Mouse (Mus musculus) MEL (cell line): ENCODE data around the gene Gm17455. TPM values are rescaled to one million over a fixed set of nuclear protein-coding genes. Genes with fewer than 3 reads are reported as not detected.

ENCODE experiments used
- DNase-seq: peaks from one replicate; pipeline ENCODE4 v3.0.0; 2011; ENCODE audit warnings: low read depth, low spot score
- H3K27ac ChIP-seq: 2 replicates; pipeline ENCODE4 v1.5.1; 2012; ENCODE audit warnings: low read depth, mild to moderate bottlenecking, control low read depth, low read length, moderate library complexity; ENCODE audit not compliant: control insufficient read depth
- H3K27me3 ChIP-seq, 2 experiments: fragments of 150-350 bp in 1 of 2; sonication (generic) in 1 of 2; 2 replicates each; pipeline ENCODE4 v1.6.1; 2012; ENCODE audit warnings: low read length in 2 of 2, mild to moderate bottlenecking in 2 of 2, improper control_type of control experiment in 1 of 2, moderate library complexity in 1 of 2; ENCODE audit not compliant: insufficient read depth in 2 of 2, control insufficient read depth in 1 of 2
- H3K36me3 ChIP-seq, 2 experiments: 2 replicates each; pipeline ENCODE4 v1.6.1; 2012 to 2014; ENCODE audit warnings: low read length in 2 of 2, improper control_type of control experiment in 1 of 2, inconsistent platforms in 1 of 2, mild to moderate bottlenecking in 1 of 2; ENCODE audit not compliant: insufficient read depth in 2 of 2, control insufficient read depth in 1 of 2
- H3K4me1 ChIP-seq, 2 experiments: fragments of 150-350 bp in 1 of 2; sonication (generic) in 1 of 2; 2 replicates each; pipeline ENCODE4 v1.6.1; 2012; ENCODE audit warnings: low read length in 2 of 2, improper control_type of control experiment in 1 of 2, mild to moderate bottlenecking in 1 of 2; ENCODE audit not compliant: insufficient read depth in 2 of 2, control insufficient read depth in 1 of 2
- H3K4me3 ChIP-seq, 2 experiments: fragments of 150-350 bp in 1 of 2; sonication (generic) in 1 of 2; 2 replicates each; pipeline ENCODE4 v1.5.1; 2012; ENCODE audit warnings: low read depth in 2 of 2, low read length in 2 of 2, mild to moderate bottlenecking in 2 of 2, moderate library complexity in 2 of 2, control low read depth in 1 of 2, improper control_type of control experiment in 1 of 2; ENCODE audit not compliant: control insufficient read depth in 1 of 2, insufficient read depth in 1 of 2
- H3K79me2 ChIP-seq: 2 replicates; pipeline ENCODE4 v1.6.1; 2012; ENCODE audit warnings: mild to moderate bottlenecking, low read length, moderate library complexity; ENCODE audit not compliant: control insufficient read depth, poor library complexity, insufficient read depth
- H3K9ac ChIP-seq: 2 replicates; pipeline ENCODE4 v1.6.1; 2012; ENCODE audit warnings: low read depth, mild to moderate bottlenecking, control low read depth, low read length, moderate library complexity; ENCODE audit not compliant: control insufficient read depth, poor library complexity, severe bottlenecking
- H3K9me3 ChIP-seq: fragments of 150-350 bp; sonication (generic); replicated peaks from 2 replicates; pipeline ENCODE4 v1.6.1; 2012; ENCODE audit warnings: mild to moderate bottlenecking, low read length, improper control_type of control experiment, moderate library complexity; ENCODE audit not compliant: insufficient read depth
- CHD1 ChIP-seq: IDR thresholded peaks from 2 replicates; pipeline ENCODE4 v1.6.1; 2012; ENCODE audit warnings: low read depth, mild to moderate bottlenecking, inconsistent platforms, low read length, improper control_type of control experiment
- CTCF ChIP-seq, 3 experiments: IDR thresholded peaks in 2 of 3; conservative IDR thresholded peaks in 1 of 3; 2 replicates each; pipeline ENCODE4 v1.5.1; 2011 to 2012; ENCODE audit warnings: low read length in 3 of 3, low read depth in 2 of 3, mild to moderate bottlenecking in 2 of 3, improper control_type of control experiment in 1 of 3, inconsistent platforms in 1 of 3, mixed read lengths in 1 of 3, moderate library complexity in 1 of 3; ENCODE audit not compliant: control insufficient read depth in 1 of 3, insufficient read depth in 1 of 3, poor library complexity in 1 of 3, severe bottlenecking in 1 of 3
- JUND ChIP-seq: IDR thresholded peaks from 2 replicates; pipeline ENCODE4 v1.6.1; 2011; ENCODE audit warnings: low read depth, mild to moderate bottlenecking, improper control_type of control experiment, low read length
- MAFK ChIP-seq: IDR thresholded peaks from 2 replicates; pipeline ENCODE4 v1.6.1; 2011; ENCODE audit warnings: low read depth, mild to moderate bottlenecking, low read length, improper control_type of control experiment, borderline replicate concordance
- MAX ChIP-seq: IDR thresholded peaks from 2 replicates; pipeline ENCODE4 v1.6.1; 2011; ENCODE audit warnings: low read length, improper control_type of control experiment
- MXI1 ChIP-seq: IDR thresholded peaks from 2 replicates; pipeline ENCODE4 v1.6.1; 2011; ENCODE audit warnings: mild to moderate bottlenecking, low read depth, low read length, improper control_type of control experiment
- MYB ChIP-seq: IDR thresholded peaks from 2 replicates; pipeline ENCODE4 v1.6.1; 2011; ENCODE audit warnings: mild to moderate bottlenecking, low read depth, low read length, improper control_type of control experiment
- NELFE ChIP-seq: IDR thresholded peaks from 2 replicates; pipeline ENCODE4 v1.6.1; 2011; ENCODE audit warnings: low read depth, low read length, improper control_type of control experiment
- RAD21 ChIP-seq: IDR thresholded peaks from 2 replicates; pipeline ENCODE4 v1.6.1; 2011; ENCODE audit warnings: mild to moderate bottlenecking, low read depth, low read length, improper control_type of control experiment
- SIN3A ChIP-seq: IDR thresholded peaks from 2 replicates; pipeline ENCODE4 v1.6.1; 2012; ENCODE audit warnings: low read length, improper control_type of control experiment, inconsistent platforms
- TAL1 ChIP-seq: IDR thresholded peaks from 2 replicates; pipeline ENCODE4 v1.6.1; 2012; ENCODE audit warnings: mild to moderate bottlenecking, inconsistent platforms, low read length, moderate library complexity, mixed read lengths
- UBTF ChIP-seq: IDR thresholded peaks from 2 replicates; pipeline ENCODE4 v1.6.1; 2012; ENCODE audit warnings: low read depth, mild to moderate bottlenecking, inconsistent platforms, low read length, improper control_type of control experiment, moderate library complexity, borderline replicate concordance; ENCODE audit not compliant: insufficient read depth
- USF2 ChIP-seq, 2 experiments: IDR thresholded peaks; 2 replicates each; pipeline ENCODE4 v1.6.1; 2011 to 2012; ENCODE audit warnings: improper control_type of control experiment in 2 of 2, low read length in 2 of 2, borderline replicate concordance in 1 of 2, inconsistent platforms in 1 of 2, low read depth in 1 of 2, mild to moderate bottlenecking in 1 of 2; ENCODE audit not compliant: insufficient read depth in 1 of 2
- ZC3H11A ChIP-seq: IDR thresholded peaks from 2 replicates; pipeline ENCODE4 v1.6.1; 2012; ENCODE audit warnings: low read depth, mild to moderate bottlenecking, inconsistent platforms, low read length, improper control_type of control experiment
- ZKSCAN1 ChIP-seq: IDR thresholded peaks from 2 replicates; pipeline ENCODE4 v1.6.1; 2012; ENCODE audit warnings: low read depth, mild to moderate bottlenecking, inconsistent platforms, low read length, improper control_type of control experiment, moderate library complexity
- ZNF384 ChIP-seq: IDR thresholded peaks from 2 replicates; pipeline ENCODE4 v1.6.1; 2012; ENCODE audit warnings: low read depth, mild to moderate bottlenecking, inconsistent platforms, low read length, improper control_type of control experiment
- polyA plus RNA-seq, 2 experiments: library from polyadenylated mRNA; stranded (reverse) in 1 of 2; unstranded in 1 of 2; fragments of >175 nt in 1 of 2; fragments of >200 nt in 1 of 2; gene quantifications; 2 replicates each; pipeline versions ENCODE4 v1.2.1 to v1.2.4; 2012; ENCODE audit warnings: low replicate concordance in 2 of 2, low read depth in 1 of 2; ENCODE audit not compliant: insufficient read length in 2 of 2, insufficient read depth in 1 of 2, missing spikeins in 1 of 2
- total RNA-seq: library from RNA; depleted of rRNA; stranded (reverse); fragments of 300-350 nt; gene quantifications from 2 replicates; pipeline ENCODE4 v1.2.3, GENCODE M21; 2012

Gm17455 gene
- total and polyA plus RNA-seq, 3 experiments = not detected

DNA sequence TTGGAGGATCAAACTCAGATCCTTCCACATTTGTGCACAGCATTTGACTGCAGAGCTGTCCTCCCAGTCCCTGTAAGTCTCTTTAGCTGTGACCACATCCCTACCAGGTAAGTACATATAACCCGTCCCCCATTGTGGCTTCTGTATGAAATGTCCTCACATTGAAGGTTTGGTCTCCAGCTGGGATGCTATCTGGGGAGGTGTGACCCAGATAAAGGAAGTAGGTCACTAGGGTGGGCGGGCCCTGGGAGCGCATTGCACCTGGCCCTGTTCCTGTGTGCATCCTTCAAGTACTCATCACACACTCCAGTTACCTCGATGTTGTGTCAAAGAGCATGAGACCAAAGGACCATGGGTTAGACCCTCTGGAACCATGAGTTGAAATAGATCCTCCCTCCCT lies 42.8 kb downstream of the Gm17455 start:
- H3K36me3 ChIP-seq = no peaks in the 10 kb centered on the region
- H3K79me2 ChIP-seq = no peaks in the 10 kb centered on the region
- no peak overlapping the region for H3K9ac ChIP-seq
- H3K4me1 ChIP-seq = no peaks in the 10 kb centered on the region
- H3K9me3 ChIP-seq = no peaks in the 10 kb centered on the region
- no peaks in the 10 kb centered on the region for H3K27me3 ChIP-seq
- no peak overlapping the region for H3K27ac ChIP-seq
- H3K4me3 ChIP-seq = no peak overlapping the region
- TF ChIP-seq MXI1 (no peak), SIN3A (no peak), UBTF (no peak), USF2 (IDR thresholded peaks at IDR 0.05; ENCODE audit: borderline replicate concordance in 1 of 2, insufficient read depth in 1 of 2, low read depth in 1 of 2, low read length in 2 of 2) (no peak), TAL1 (no peak), CTCF (IDR thresholded peaks at IDR 0.05 in 2 of 3, conservative IDR thresholded peaks at IDR 0.05 in 1 of 3; ENCODE audit: control insufficient read depth in 1 of 3, insufficient read depth in 1 of 3, low read depth in 2 of 3, low read length in 3 of 3, poor library complexity in 1 of 3, severe bottlenecking in 1 of 3) (no peak), ZC3H11A (no peak), JUND (no peak), ZNF384 (no peak), NELFE (no peak), MYB (no peak), MAFK (no peak)
- DNase-seq = no peak

DNA sequence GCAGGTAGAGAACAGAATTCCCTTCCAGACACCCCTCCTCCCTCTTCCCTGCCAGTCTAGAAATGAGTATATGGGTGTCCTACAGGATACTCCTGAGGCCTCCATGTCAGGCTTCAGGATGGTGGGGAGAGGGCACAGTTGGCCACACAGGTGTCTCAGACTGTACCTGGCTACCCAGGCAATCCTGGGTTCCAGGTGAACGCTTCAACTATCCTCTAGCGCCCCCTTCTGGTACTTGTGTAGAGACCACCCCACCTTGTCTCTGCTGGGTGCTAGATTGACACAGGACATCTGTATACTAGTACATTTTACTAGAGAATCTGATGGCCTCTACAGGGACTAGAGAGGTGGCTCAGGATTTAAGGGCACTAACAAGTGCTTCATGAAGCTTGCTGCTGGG lies 43.6 kb downstream of the Gm17455 start:
- H3K27me3 ChIP-seq = no peaks in the 10 kb centered on the region
- H3K36me3 ChIP-seq = no peaks in the 10 kb centered on the region
- no peaks in the 10 kb centered on the region for H3K4me1 ChIP-seq
- no peak overlapping the region for H3K4me3 ChIP-seq
- TF ChIP-seq RAD21 (peak; percentile 5; the same call in 1 of the 2 replicates), MAX (no peak), USF2 (IDR thresholded peaks at IDR 0.05; ENCODE audit: borderline replicate concordance in 1 of 2, insufficient read depth in 1 of 2, low read depth in 1 of 2, low read length in 2 of 2) (no peak), CTCF (IDR thresholded peaks at IDR 0.05 in 2 of 3, conservative IDR thresholded peaks at IDR 0.05 in 1 of 3; ENCODE audit: control insufficient read depth in 1 of 3, insufficient read depth in 1 of 3, low read depth in 2 of 3, low read length in 3 of 3, poor library complexity in 1 of 3, severe bottlenecking in 1 of 3) (peak; percentile 23 to 41 (median 32); a peak in 4 of 6 replicates), CHD1 (no peak), UBTF (no peak), ZKSCAN1 (no peak)
- no peaks in the 10 kb centered on the region for H3K9me3 ChIP-seq
- H3K9ac ChIP-seq = no peak overlapping the region
- H3K27ac ChIP-seq = no peak overlapping the region
- H3K79me2 ChIP-seq = no peaks in the 10 kb centered on the region
- no peak for DNase-seq
